Mouse (Mus musculus): Measurements from ENCODE around the gene Rgs3. TPM values are rescaled to one million over a fixed set of nuclear protein-coding genes. Genes with fewer than 3 reads are reported as not detected.

The Rgs3 gene
- total and polyA plus RNA-seq, 3 experiments = 28.2 to 39.5 (median 31.5) TPM

- peak; percentile 90 for DNase-seq
These were observed 46.9 kb downstream of the Rgs3 start for GRCm38 (mm10) chr4:62606542-62606882.

GRCm38 (mm10) chr4:62606905-62607304 is 47.3 kb downstream of the Rgs3 start:
- DNase-seq = no peak

GRCm38 (mm10) chr4:62607345-62607744 is 47.7 kb downstream of the Rgs3 start:
- DNase-seq = no peak

GRCm38 (mm10) chr4:62607805-62608204 is 48.2 kb downstream of the Rgs3 start:
- no peak for DNase-seq

- DNase-seq = no peak
These were observed 49.7 kb downstream of the Rgs3 start for GRCm38 (mm10) chr4:62609333-62609732.

- DNase-seq = no peak
These were observed 50.6 kb downstream of the Rgs3 start for GRCm38 (mm10) chr4:62610142-62610675.

- DNase-seq = peak; percentile 87
These were observed 53.2 kb downstream of the Rgs3 start for GRCm38 (mm10) chr4:62612601-62613501.

- DNase-seq = no peak
These were observed 54.2 kb downstream of the Rgs3 start for GRCm38 (mm10) chr4:62613646-62614365.

GRCm38 (mm10) chr4:62617856-62618440 is 58.3 kb downstream of the Rgs3 start:
- no peak for DNase-seq

- DNase-seq = peak; percentile 78
These were observed 59.8 kb downstream of the Rgs3 start for GRCm38 (mm10) chr4:62619232-62619964.

- no peak for DNase-seq
These were observed 60.3 kb downstream of the Rgs3 start for GRCm38 (mm10) chr4:62619965-62620244.

- DNase-seq = no peak
These were observed 61.5 kb downstream of the Rgs3 start for GRCm38 (mm10) chr4:62621151-62621550.

- no peak for DNase-seq
These were observed 62.4 kb downstream of the Rgs3 start for GRCm38 (mm10) chr4:62621880-62622675.

- no peak for DNase-seq
These were observed 63.8 kb downstream of the Rgs3 start for GRCm38 (mm10) chr4:62623251-62624015.

GRCm38 (mm10) chr4:62624679-62625450 is 65.2 kb downstream of the Rgs3 start:
- DNase-seq = no peak

- no peak for DNase-seq
These were observed 65.9 kb downstream of the Rgs3 start for GRCm38 (mm10) chr4:62625451-62626061.

- DNase-seq = no peak
These were observed 66.8 kb downstream of the Rgs3 start for GRCm38 (mm10) chr4:62626228-62627026.

- no peak for DNase-seq
These were observed 67.7 kb downstream of the Rgs3 start for GRCm38 (mm10) chr4:62627331-62627730.
